Mouse (Mus musculus): ENCODE measurements around the gene Stxbp3.

Stxbp3 gene

GRCm38 (mm10) chr3:108762597-108763111 lies 77.7 kb downstream of the Stxbp3 start:
- no peak for DNase-seq

- no peak for DNase-seq
These were observed 80.5 kb downstream of the Stxbp3 start for GRCm38 (mm10) chr3:108759566-108760420.

- no peak for DNase-seq
These were observed 82.8 kb downstream of the Stxbp3 start for GRCm38 (mm10) chr3:108757570-108757969.

GRCm38 (mm10) chr3:108756131-108756530 lies 84.2 kb downstream of the Stxbp3 start:
- DNase-seq = no peak

GRCm38 (mm10) chr3:108755542-108755941 lies 84.8 kb downstream of the Stxbp3 start:
- no peak for DNase-seq

GRCm38 (mm10) chr3:108754541-108754940 lies 85.8 kb downstream of the Stxbp3 start:
- DNase-seq = no peak

- no peak for DNase-seq
These were observed 88.6 kb downstream of the Stxbp3 start for GRCm38 (mm10) chr3:108751691-108752090.

GRCm38 (mm10) chr3:108751061-108751460 lies 89.3 kb downstream of the Stxbp3 start:
- no peak for DNase-seq

GRCm38 (mm10) chr3:108744060-108744459 lies 96.3 kb downstream of the Stxbp3 start:
- no peak for DNase-seq

All from kidney, postnatal 25 days (tissue).